Mouse (Mus musculus) hindbrain, embryonic 15.5 days (tissue): ENCODE results near the gene Hnrnpab. TPM values are rescaled to one million over a fixed set of nuclear protein-coding genes. Genes with fewer than 3 reads are reported as not detected.
"Not testable (repeated sequence)": the region's sequence is repeated elsewhere in the genome, so short reads cannot be mapped to it uniquely, and the experiment has no call there.

Experiments used
- ATAC-seq: fragments of 200-750 bp; cut with Nextera tagmentation; 2 replicates; pipeline ENCODE4 v1.8.0; 2017; ENCODE audit warnings: low read depth, moderate number of reproducible peaks, moderate TSS enrichment; ENCODE audit not compliant: low FRiP score
- H3K27ac ChIP-seq: fragments of 300-500 bp; sonication (generic); replicated peaks from 2 replicates; pipeline ENCODE4 v1.5.1; 2015; ENCODE audit warnings: mild to moderate bottlenecking, inconsistent platforms
- H3K27me3 ChIP-seq: fragments of 300-500 bp; sonication (generic); 2 replicates; pipeline ENCODE4 v1.6.1; 2015; ENCODE audit warnings: control low read depth, inconsistent platforms
- H3K36me3 ChIP-seq: fragments of 300-500 bp; sonication (generic); 2 replicates; pipeline ENCODE4 v1.6.1; 2015; ENCODE audit warnings: control low read depth, inconsistent platforms
- H3K4me1 ChIP-seq: fragments of 300-500 bp; sonication (generic); replicated peaks from 2 replicates; pipeline ENCODE4 v1.6.1; 2015; ENCODE audit warnings: control low read depth, inconsistent platforms
- H3K4me2 ChIP-seq: fragments of 300-500 bp; sonication (generic); 2 replicates; pipeline ENCODE4 v1.6.1; 2015; ENCODE audit warnings: moderate library complexity, mild to moderate bottlenecking, inconsistent platforms
- H3K4me3 ChIP-seq: fragments of 300-500 bp; sonication (generic); 2 replicates; pipeline ENCODE4 v1.5.1; 2015; ENCODE audit warnings: mild to moderate bottlenecking, inconsistent platforms
- H3K9ac ChIP-seq: fragments of 300-500 bp; sonication (generic); 2 replicates; pipeline ENCODE4 v1.6.1; 2015; ENCODE audit warnings: inconsistent platforms
- H3K9me3 ChIP-seq: fragments of 300-500 bp; sonication (generic); 2 replicates; pipeline ENCODE4 v1.6.1; 2016; ENCODE audit warnings: control low read depth, inconsistent platforms
- WGBS: fragments of 180-500 bp; shearing (Covaris S2); methylation state at CpG from one replicate; pipeline ENCODE4 v1.1.7; 2015; 5-methylcytosine and 5-hydroxymethylcytosine counted together
- polyA plus RNA-seq: library from polyadenylated mRNA; unstranded; fragments of >200 nt; fragmentation: Nextera tagmentation; extraction: Ambion mirVana; gene quantifications from 2 replicates; pipeline ENCODE4 v1.2.1, GENCODE M21; 2015

Gene Hnrnpab
- polyA plus RNA-seq, 1 experiment from 2014 or later, result 330 TPM

- not testable (repeated sequence) for H3K4me2 ChIP-seq, H3K27ac ChIP-seq, H3K9me3 ChIP-seq, H3K27me3 ChIP-seq, H3K4me3 ChIP-seq, H3K36me3 ChIP-seq, ATAC-seq, H3K9ac ChIP-seq
- peaks cover 27% of the 10 kb centered on the region for H3K4me1 ChIP-seq
- WGBS, result 96% methylated on average over 7 of the region's 7 CpGs
Observed at GRCm38 (mm10) chr11:51633200-51633599, 26.6 kb upstream of the Hnrnpab start.

- Histone ChIP-seq H3K27me3 (no peaks in the 10 kb centered on the region), H3K27ac (no peak overlapping the region), H3K4me1 (peaks cover 27% of the 10 kb centered on the region), H3K9me3 (no peaks in the 10 kb centered on the region), H3K9ac (no peak overlapping the region), H3K36me3 (peaks cover 18% of the 10 kb centered on the region), H3K4me3 (no peak overlapping the region), H3K4me2 (no peak overlapping the region)
- 86% methylated on average over 6 of the region's 6 CpGs for WGBS
- no peak for ATAC-seq
Observed at GRCm38 (mm10) chr11:51632130-51632753, 25.6 kb upstream of the Hnrnpab start.

- Histone ChIP-seq H3K27me3 (no peaks in the 10 kb centered on the region), H3K4me3 (no peak overlapping the region), H3K9ac (no peak overlapping the region), H3K9me3 (no peaks in the 10 kb centered on the region), H3K36me3 (peaks cover 39% of the 10 kb centered on the region), H3K27ac (no peak overlapping the region), H3K4me1 (peaks cover 16% of the 10 kb centered on the region), H3K4me2 (no peak overlapping the region)
- ATAC-seq, result no peak
- WGBS, result 87% methylated on average over 15 of the region's 15 CpGs
Observed at GRCm38 (mm10) chr11:51629651-51630314, 23.1 kb upstream of the Hnrnpab start.

GRCm38 (mm10) chr11:51627907-51628306 lies 21.3 kb upstream of the Hnrnpab start:
- H3K4me3 ChIP-seq, result no peak overlapping the region
- H3K4me2 ChIP-seq, result no peak overlapping the region
- WGBS, result 92% methylated on average over 8 of the region's 8 CpGs
- peaks cover 58% of the 10 kb centered on the region for H3K36me3 ChIP-seq
- no peak overlapping the region for H3K27ac ChIP-seq
- no peaks in the 10 kb centered on the region for H3K9me3 ChIP-seq
- no peaks in the 10 kb centered on the region for H3K27me3 ChIP-seq
- no peak overlapping the region for H3K9ac ChIP-seq
- H3K4me1 ChIP-seq, result peaks cover 3% of the 10 kb centered on the region; the same call in 1 of the 2 replicates
- ATAC-seq, result no peak

GRCm38 (mm10) chr11:51627425-51627824 lies 20.8 kb upstream of the Hnrnpab start:
- Histone ChIP-seq H3K27ac (no peak overlapping the region), H3K27me3 (no peaks in the 10 kb centered on the region), H3K36me3 (peaks cover 61% of the 10 kb centered on the region), H3K4me1 (peaks cover under 1% of the 10 kb centered on the region; the same call in 1 of the 2 replicates), H3K4me3 (no peak overlapping the region), H3K4me2 (no peak overlapping the region), H3K9ac (no peak overlapping the region), H3K9me3 (no peaks in the 10 kb centered on the region)
- 92% methylated on average over 9 of the region's 9 CpGs for WGBS
- ATAC-seq, result no peak

- H3K9me3 ChIP-seq, result no peaks in the 10 kb centered on the region
- H3K9ac ChIP-seq, result no peak overlapping the region
- no peak overlapping the region for H3K4me3 ChIP-seq
- H3K36me3 ChIP-seq, result peaks cover 61% of the 10 kb centered on the region
- H3K4me2 ChIP-seq, result no peak overlapping the region
- no peak overlapping the region for H3K27ac ChIP-seq
- H3K27me3 ChIP-seq, result no peaks in the 10 kb centered on the region
- no peak for ATAC-seq
- peaks cover 8% of the 10 kb centered on the region for H3K4me1 ChIP-seq
- WGBS, result 88% methylated on average over 5 of the region's 5 CpGs
Observed at GRCm38 (mm10) chr11:51625187-51625820, 18.7 kb upstream of the Hnrnpab start.

GRCm38 (mm10) chr11:51622971-51623491 lies 16.4 kb upstream of the Hnrnpab start:
- Histone ChIP-seq H3K27ac (no peak overlapping the region), H3K9ac (no peak overlapping the region), H3K4me2 (no peak overlapping the region), H3K9me3 (no peaks in the 10 kb centered on the region), H3K4me3 (no peak overlapping the region), H3K27me3 (no peaks in the 10 kb centered on the region), H3K4me1 (peaks cover 14% of the 10 kb centered on the region), H3K36me3 (peaks cover 51% of the 10 kb centered on the region)
- WGBS, result 92% methylated on average over 7 of the region's 7 CpGs
- ATAC-seq, result no peak

- Histone ChIP-seq H3K4me1 (peaks cover 14% of the 10 kb centered on the region), H3K4me3 (no peak overlapping the region), H3K9me3 (no peaks in the 10 kb centered on the region), H3K36me3 (peaks cover 39% of the 10 kb centered on the region), H3K27me3 (no peaks in the 10 kb centered on the region), H3K27ac (no peak overlapping the region), H3K9ac (no peak overlapping the region), H3K4me2 (no peak overlapping the region)
- 89% methylated on average over 2 of the region's 2 CpGs for WGBS
- ATAC-seq, result no peak
Observed at GRCm38 (mm10) chr11:51621776-51622175, 15.1 kb upstream of the Hnrnpab start.

- peak overlapping the region; percentile 75 for H3K4me2 ChIP-seq
- H3K9me3 ChIP-seq, result no peaks in the 10 kb centered on the region
- H3K4me1 ChIP-seq, result peaks cover 23% of the 10 kb centered on the region
- H3K27me3 ChIP-seq, result no peaks in the 10 kb centered on the region
- H3K27ac ChIP-seq, result 0 out of 2 replicates have a peak overlapping the region, but pooled peaks have one; percentile 7
- no peak for ATAC-seq
- peak overlapping the region; percentile 55 for H3K9ac ChIP-seq
- peaks cover 25% of the 10 kb centered on the region for H3K36me3 ChIP-seq
- WGBS, result 2% methylated on average over 11 of the region's 11 CpGs
- peak overlapping the region; percentile 77 for H3K4me3 ChIP-seq
Observed at GRCm38 (mm10) chr11:51620084-51620483, 13.4 kb upstream of the Hnrnpab start.

GRCm38 (mm10) chr11:51619409-51620060 lies 12.9 kb upstream of the Hnrnpab start, which contains the start of gene Nhp2:
Gene Nhp2, plus strand, starts transcription at chr11:51619735.
- H3K27me3 ChIP-seq, result no peaks in the 10 kb centered on the region
- peak; percentile 95 for ATAC-seq
- H3K36me3 ChIP-seq, result peaks cover 19% of the 10 kb centered on the region
- H3K27ac ChIP-seq, result 0 out of 2 replicates have a peak within 1 kb of the TSS, but pooled peaks have one; percentile 7
- peaks cover 25% of the 10 kb centered on the region for H3K4me1 ChIP-seq
- peak within 1 kb of the TSS; percentile 77 for H3K4me3 ChIP-seq
- WGBS, result under 1% methylated on average over 51 of the region's 51 CpGs
- peak within 1 kb of the TSS; percentile 55 for H3K9ac ChIP-seq
- peak within 1 kb of the TSS; percentile 75 for H3K4me2 ChIP-seq
- no peaks in the 10 kb centered on the region for H3K9me3 ChIP-seq

- H3K4me3 ChIP-seq, result peak overlapping the region; percentile 77
- peak overlapping the region; percentile 75 for H3K4me2 ChIP-seq
- 45% methylated on average over 8 of the region's 8 CpGs for WGBS
- H3K27ac ChIP-seq, result no peak overlapping the region
- H3K4me1 ChIP-seq, result peaks cover 25% of the 10 kb centered on the region
- peaks cover 13% of the 10 kb centered on the region for H3K36me3 ChIP-seq
- H3K9ac ChIP-seq, result no peak overlapping the region
- no peak; the same call in 1 of the 2 replicates for ATAC-seq
- H3K27me3 ChIP-seq, result no peaks in the 10 kb centered on the region
- H3K9me3 ChIP-seq, result no peaks in the 10 kb centered on the region
Observed at GRCm38 (mm10) chr11:51618894-51619408, 12.3 kb upstream of the Hnrnpab start.
